Mouse (Mus musculus): ENCODE measurements around the gene Pdzd4. TPM values are rescaled to one million over a fixed set of nuclear protein-coding genes. Genes with fewer than 3 reads are reported as not detected.

Pdzd4 gene
- 1.5 TPM in 1 of 2 replicates, not detected in the other for total RNA-seq (2015; ENCODE audit: low replicate concordance)
- 0.28 TPM in 1 of 2 replicates, not detected in the other for total RNA-seq (2017; ENCODE audit: low replicate concordance)

DNA sequence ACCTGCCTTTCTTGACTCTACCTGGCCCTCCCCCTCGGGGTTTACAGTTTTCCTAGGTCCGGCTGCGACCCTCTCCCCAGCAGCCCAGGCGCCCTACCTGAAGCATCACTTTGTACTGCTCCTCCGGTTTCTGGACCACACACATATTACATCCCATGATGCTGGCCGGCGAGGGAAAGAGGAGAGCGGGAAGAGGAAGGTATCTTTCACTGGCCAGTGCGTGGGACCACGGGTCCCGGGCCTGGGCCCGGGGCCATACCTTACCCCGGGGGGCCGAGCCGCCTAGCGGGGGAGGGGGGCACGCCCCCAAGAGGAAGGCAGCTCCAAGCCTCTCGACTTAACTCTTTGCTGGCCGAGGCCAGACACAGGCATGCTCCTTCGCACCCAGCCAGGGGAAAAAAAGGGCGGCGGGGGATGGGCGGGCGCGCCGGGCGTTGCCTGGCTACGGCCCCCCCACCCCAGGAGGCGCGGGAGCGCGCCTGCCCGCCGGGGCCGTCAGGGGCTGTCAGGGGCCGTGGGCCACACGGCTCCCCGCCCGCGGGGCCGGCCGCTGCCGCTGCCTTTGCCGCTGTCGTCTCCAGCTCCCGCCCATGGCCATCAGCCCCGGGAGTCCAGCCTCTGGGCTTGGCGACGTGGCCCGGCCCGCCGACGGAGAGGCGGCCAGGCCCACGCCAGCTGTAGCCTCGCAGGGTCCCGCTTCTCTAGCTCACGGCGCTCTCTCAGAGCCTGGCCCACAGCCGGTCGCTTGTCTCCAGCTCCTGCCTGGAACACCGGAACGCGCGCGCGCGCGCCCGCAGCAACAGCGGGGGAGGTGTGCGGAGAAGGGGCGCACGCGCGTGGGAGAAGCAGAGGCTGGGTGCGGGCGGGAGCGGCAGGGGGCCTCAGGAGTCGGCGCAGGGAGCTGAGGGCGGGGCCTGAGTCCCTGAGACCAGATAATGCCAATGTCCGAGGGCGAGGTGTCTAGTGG, at the start of gene Pdzd4:
TSS of gene Pdzd4 (minus strand) at position 785 of the 967 bp plus-strand sequence.
- no peak for ATAC-seq (replicated peaks; ENCODE audit: low FRiP score, poor library complexity, severe bottlenecking)

DNA sequence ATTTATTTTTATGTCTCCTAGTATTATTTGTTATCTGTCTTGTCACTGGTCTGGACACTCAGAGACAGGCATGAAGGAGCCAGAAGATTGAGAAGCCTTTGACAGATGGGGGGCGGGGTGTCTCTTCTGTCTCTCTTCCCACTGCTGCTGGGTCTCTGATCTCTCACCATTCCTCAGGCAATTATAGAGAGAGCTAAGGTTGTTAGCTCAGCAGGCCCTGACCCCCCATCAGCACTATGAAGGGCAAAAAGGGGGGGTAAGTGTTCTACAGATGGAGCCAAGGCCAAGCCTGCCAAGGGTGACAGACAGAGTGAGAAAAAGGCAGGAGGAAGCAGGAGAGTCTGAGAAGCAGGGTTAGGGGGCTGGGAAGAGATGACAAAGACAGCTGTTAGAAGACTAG, 47.2 kb upstream of the Pdzd4 start:
- ATAC-seq (replicated peaks; ENCODE audit: low FRiP score, poor library complexity, severe bottlenecking), result no peak

DNA sequence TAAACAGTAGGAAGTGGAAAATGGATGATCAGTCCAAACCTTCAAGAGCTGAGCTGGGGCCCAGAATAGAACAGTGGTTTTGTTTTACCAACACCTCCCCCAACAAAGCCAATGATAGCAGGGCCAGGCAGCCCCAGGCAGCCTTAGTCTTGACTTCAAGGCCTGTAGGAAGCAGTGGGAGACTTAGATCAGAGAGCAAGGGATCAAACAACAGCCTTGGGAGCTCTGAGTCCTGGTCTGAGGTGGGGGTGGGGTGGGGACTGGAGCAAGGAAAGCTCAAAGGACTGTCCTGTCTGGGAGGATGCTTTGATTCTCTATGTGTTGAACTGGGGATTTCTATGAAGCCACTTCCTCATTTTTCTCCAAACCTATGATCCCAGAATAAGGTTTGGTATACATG, 46.7 kb upstream of the Pdzd4 start:
- no peak for ATAC-seq (replicated peaks; ENCODE audit: low FRiP score, poor library complexity, severe bottlenecking)

DNA sequence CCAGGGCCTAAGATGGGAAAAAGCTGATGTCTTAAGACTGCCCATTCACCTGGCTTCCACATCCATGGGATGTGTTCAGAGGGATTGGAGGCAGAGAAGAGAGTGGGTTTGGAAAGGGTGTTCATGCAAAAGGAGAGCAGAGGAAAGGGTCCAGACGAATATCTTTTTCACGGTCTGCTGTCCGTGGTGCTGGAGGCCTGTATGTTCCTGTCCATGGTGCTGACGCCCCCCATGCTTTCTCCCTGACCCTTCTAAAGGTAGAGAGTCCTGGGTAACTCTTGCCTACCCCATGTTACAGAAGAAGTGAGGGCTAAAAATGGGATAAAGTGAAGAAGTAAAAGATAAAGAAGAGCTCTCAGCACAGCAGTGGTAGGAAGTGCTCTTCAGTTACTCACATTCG, 44.6 kb upstream of the Pdzd4 start:
- no peak for ATAC-seq (replicated peaks; ENCODE audit: low FRiP score, poor library complexity, severe bottlenecking)

DNA sequence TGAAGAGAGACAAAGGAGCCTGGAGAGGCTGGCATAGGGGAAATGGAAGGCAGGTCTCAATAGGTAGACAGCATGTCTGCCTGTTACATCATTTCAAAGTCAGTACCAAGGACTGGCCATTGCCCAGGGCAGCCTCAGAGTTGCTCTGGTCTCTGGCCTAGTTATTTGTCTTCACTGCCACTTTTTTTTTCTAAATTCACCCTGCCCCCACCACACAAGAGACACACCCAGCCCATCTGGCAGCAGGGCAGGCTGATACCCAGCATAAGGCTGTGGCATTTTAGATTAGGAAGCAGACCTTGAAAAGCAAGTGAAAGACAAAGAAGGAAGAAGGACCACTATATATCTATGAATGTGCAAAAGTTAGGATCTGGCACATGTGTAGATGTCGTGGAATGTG, 43.1 kb upstream of the Pdzd4 start:
- peak; percentile 88 for ATAC-seq (replicated peaks; ENCODE audit: low FRiP score, poor library complexity, severe bottlenecking)

DNA sequence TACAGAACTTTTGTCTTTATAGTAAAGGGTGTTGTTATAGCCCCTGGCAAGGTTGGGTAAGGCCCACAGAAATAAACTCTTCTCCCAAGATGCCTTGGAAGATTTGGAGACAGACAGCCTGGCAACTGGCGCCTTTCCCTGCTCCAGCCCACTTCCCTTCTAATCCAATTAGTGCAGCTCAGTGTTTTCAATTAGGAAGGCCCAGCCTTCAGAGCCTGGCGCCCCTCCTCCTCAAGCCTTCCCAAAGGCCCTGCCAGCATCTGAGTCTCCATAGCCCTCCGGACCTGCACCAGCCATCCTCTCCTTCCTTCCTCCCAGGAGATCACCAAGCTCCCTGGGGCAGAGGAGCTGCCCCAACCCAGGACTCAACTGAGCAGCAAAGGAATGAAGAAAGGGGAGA, 42.5 kb upstream of the Pdzd4 start:
- peak; percentile 27; the same call in 1 of the 2 replicates for ATAC-seq (replicated peaks; ENCODE audit: low FRiP score, poor library complexity, severe bottlenecking)

DNA sequence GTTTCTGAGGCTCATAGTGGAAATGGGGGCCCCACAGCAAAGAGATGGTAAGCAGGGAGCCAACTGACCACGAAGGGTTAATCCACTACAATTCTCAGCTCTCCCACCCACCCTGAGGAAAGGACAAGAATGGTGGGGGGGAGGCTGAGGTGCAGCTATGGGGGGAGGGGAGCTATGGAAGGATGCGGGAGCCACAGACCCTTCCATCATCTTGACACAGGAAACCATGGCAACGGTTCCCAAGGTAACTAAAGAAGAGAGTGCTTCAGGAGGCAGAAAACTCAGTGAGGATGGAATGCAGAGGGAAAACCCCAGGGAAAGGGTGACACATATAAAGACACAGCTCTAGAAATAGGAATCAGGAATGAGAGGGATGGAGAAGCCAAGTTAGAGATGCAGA, 39.9 kb upstream of the Pdzd4 start:
- ATAC-seq (replicated peaks; ENCODE audit: low FRiP score, poor library complexity, severe bottlenecking), result no peak

DNA sequence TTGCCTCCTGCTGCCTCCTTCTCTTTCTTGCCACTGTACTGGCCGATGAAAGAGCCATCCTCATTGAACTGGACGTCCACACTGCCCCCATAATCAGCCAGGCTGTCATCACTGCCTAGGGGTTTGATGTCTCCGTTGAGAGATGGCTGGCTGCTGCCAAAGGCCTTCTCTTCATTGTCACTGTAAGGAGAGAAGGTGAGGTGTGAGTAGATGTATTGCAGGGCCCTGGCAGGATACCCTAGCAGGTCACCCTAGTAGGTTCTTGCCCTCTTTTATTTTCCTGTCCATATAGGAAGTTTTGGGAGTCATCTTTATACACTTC, 30.3 kb upstream of the Pdzd4 start:
- no peak for ATAC-seq (replicated peaks; ENCODE audit: low FRiP score, poor library complexity, severe bottlenecking)

DNA sequence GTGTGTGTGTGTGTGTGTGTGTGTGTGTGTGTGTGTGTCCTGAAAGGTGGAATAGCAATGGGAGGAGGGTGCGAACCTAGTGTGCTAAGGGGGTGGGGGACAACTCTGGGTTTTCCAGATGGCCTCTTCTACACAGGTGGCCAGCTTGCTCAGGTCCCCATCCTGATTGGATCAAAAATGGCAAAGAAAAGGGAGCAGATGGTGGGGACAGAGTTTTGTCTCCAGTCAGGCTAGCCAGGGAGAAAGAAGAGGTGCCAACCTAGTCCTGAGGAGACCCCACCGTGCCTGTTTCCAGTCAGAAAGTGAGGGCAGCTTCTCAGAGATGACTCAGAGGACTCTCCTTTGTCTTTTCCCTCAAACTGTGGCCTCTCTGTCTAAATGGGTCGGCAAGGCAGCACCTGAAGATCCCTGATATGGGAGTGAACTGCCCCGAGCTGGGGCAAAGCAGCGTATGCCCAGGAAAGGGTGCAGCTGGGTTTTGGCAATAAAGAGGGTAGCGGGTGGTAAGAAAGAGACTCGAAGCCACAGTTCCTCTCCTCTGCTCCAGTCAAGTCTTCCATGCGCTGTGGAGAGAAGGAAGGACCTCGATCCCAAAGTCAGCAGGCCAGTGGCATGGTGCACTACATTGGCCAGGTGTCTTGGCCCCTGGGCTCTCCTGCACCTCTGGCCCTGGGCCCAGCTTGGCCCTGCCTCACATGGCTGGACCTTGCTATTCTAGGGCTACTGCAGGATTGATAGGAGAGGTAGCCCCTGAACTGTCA, 29.7 kb upstream of the Pdzd4 start:
- no peak for ATAC-seq (replicated peaks; ENCODE audit: low FRiP score, poor library complexity, severe bottlenecking)

DNA sequence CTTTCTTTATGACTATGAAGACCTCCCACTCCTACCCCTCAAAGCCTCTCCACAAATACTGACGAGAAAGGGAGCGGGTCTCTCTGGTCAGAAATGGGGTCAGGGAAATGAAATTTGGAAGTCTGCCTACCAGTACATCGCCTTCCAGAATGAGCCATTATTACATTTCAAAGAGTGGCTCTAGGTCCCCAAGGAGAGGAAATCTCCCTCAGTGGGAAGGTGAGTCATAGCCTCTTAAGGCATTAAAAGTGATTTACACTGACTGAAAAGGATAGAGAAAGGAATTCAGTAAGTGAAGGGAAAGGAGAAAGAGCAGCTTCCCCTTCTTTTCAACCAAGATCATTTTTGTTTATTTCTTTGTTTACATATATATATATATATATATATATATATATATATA, 11.9 kb upstream of the Pdzd4 start:
- ATAC-seq (replicated peaks; ENCODE audit: low FRiP score, poor library complexity, severe bottlenecking), result no peak

DNA sequence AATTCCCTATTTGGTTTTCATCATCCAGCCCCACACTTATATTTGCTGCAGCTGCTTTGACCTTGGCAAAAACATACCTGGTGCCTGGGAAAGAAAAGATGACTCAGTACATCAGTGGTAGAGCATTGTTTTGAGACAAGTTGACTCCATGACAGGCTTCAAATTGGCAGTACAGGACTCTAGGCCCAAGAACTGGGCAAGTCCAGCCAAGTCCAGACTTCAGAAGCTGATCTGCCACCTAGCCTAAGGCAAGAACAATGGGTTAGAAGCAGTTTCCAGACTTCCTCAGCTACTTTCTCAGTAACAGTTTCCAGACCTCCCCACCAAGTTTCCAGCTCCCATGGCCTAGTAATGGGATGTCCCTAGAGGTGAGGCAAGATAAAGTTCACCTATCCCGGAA, 11.0 kb upstream of the Pdzd4 start:
- no peak for ATAC-seq (replicated peaks; ENCODE audit: low FRiP score, poor library complexity, severe bottlenecking)

DNA sequence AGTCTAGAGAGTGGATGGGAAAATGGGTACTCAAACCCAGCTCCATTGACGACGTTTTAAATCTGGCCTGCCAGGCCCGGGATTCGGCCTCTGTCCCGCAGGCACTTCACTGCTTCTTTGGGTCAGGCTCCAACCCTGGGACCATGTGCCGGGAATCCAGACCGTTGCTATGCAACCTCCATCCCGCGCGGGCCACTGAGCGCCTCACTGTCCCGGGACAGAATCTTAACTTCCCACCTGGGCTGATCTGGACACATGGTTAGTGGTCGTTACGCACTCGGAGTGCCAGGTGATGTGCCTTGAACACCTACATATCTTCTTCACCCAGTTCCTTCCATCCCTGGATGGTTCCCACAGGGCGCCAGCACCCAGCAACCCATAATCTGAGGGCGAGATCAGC, 1.0 kb downstream of the Pdzd4 start:
- ATAC-seq (replicated peaks; ENCODE audit: low FRiP score, poor library complexity, severe bottlenecking), result no peak

DNA sequence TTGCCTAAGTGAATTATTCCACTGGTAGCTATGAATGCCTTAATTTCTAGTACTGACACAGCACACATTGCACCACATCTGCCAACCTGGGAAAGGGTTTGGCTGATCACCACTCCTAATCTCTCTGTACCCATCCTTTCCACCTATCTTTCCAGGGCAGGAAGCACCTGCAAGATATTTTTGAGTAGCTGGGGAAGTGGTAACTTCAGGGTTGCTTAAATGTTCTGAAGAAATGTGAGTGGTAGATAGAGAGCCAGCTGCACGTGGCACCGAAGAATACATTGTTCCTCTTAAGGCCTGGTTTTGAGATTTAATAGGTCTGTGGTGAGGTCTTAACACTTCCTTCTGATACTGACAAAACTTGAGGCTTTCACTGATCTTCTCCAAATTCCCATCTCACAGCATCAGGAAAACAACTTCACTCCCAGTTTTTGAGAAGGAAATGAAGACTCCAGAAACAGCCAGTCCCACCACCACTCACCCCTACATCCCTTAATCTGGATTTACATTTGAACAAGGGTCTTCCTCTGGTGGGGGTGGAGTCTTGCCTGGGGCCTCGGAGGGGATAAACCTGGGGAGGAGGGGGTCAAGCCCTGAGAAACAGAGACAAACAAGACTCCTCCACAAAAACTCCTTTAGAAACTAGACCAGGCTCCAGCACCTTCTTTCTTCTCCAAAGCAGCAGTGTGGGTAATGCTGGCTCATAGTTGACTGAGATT, 8.0 kb downstream of the Pdzd4 start:
- ATAC-seq (replicated peaks; ENCODE audit: low FRiP score, poor library complexity, severe bottlenecking), result no peak

DNA sequence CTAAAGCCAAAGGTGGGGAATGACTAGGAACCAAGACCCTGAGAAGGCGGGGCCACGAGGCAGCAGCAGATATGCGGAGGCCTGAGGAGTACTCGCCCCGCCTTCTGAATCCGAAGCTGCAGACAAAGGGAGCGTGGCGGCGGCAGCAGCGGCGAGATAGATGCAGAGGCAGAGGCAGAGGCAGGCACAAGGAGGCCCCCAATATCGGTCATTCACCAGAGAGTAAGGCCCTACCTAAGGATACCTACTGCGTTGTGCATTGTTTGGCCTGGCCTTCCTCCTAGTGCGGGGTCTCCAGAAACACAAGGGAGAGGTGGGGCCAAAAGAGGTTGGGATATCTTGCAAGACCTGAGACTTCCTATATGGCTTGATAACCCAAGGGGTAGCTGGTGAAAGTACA, 9.7 kb downstream of the Pdzd4 start:
- ATAC-seq (replicated peaks; ENCODE audit: low FRiP score, poor library complexity, severe bottlenecking), result no peak

DNA sequence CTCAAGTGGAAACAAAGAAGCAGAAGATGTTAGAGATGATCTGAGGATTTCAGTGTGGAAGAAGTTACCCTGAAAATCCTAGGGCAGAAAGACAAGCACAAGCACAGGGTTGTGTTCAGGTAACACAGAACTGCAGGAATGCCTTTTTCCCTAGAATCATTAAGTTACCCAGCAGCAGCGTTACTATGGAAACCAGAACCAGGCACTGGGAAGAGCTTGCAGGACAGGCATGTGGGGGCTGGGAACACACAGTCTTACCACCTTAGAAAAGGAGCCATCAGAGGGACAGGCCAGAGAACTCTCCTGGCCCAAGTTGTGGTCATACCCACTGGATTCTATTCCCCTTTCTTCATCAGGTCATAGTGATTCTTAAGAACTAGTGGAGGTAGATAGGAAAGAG, 19.0 kb downstream of the Pdzd4 start:
- no peak for ATAC-seq (replicated peaks; ENCODE audit: low FRiP score, poor library complexity, severe bottlenecking)

DNA sequence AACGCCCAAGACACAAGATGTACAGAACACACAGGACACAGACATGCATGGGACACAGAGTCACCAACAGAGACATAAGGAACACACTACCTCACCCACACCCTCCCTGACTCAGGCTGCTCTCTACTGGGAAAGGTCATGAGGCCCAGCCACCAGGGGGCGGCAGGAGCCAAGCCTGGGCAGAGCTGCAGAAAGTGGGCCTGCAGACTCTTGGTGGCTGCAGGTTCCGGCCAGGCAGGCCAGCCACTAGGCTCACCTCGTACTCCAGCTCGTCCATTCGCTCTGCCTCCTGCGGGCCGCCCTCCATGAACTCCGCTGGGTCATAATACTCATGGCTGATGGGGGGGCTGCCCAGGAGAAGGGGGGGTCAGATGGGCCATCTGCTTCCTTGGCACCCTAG, 26.3 kb downstream of the Pdzd4 start:
- ATAC-seq (replicated peaks; ENCODE audit: low FRiP score, poor library complexity, severe bottlenecking), result peak; percentile 77

DNA sequence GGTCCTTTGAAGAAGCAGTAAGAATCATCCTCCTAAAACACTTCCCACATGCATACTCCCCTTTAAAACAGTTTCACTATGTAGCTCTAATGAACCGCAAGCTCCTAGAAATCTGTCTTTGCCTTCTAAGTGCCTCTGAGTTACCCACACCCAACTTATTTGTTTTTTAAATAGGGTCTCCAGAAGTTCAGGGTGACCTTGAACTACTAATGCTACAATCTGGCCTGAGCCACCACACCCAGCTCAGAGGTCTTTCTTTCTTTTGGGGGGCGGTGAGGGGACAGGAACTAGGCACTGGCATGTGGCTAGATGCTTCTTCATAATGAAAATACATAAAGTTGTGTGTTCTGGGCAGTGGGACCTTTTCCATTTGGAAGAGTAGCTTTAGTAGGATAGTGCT, 27.3 kb downstream of the Pdzd4 start:
- ATAC-seq (replicated peaks; ENCODE audit: low FRiP score, poor library complexity, severe bottlenecking), result no peak

DNA sequence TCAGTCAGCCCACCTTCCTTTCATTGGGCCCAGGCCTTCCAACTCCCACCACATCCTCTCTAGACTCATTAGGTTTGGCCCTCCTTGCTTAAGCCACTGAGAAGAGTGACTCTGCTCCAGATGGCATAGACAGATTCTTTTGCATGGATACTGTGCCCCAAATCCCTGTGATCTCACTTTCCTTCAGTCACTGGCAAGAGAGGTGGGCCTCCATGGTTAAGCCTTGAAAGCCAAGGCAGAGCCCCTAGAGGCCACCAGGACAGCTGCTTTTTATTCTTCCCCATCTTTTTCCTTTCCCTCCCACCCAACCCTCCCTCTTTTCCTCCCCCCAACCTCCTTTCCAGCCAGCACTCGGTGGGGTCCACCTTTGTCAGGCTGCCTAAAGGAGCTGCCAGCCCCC, 31.3 kb downstream of the Pdzd4 start:
- ATAC-seq (replicated peaks; ENCODE audit: low FRiP score, poor library complexity, severe bottlenecking), result no peak

DNA sequence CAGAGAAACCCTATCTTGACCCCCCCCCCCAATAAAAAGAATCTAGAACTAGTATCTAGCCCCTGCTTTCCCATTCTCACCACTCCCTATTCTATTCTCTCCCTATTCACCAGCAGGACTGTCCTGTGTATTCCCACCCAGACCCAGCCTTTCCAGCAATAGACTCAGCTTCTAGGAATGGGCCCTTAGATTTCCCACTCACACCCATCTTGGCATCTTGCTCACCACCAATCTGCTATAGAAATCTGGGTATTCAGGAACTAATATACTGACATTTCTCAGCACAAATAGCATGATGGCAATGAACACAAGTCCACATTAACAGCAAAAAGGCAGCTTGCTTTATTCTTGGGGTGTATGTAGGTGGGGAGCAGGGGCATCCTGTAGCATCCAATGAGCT, 31.7 kb downstream of the Pdzd4 start:
- no peak for ATAC-seq (replicated peaks; ENCODE audit: low FRiP score, poor library complexity, severe bottlenecking)

DNA sequence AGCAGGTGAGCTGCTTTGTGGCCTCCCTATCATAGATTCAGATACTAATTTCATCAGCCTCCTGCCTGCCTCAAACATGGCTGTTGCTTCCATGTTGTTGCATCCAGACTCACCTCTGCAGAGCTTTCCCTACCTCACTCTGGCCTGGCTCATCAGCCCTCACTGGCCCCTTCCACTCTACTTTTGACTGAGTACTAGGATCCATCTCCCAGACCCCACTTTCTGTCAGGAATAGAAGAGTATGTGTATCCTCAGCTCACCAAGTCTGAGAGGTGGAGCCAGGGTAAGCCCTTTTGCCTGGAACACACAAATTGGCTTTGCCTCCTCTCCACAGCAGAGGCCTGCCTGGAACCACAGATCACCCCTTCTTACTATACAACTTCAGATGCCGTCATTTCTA, 36.3 kb downstream of the Pdzd4 start:
- ATAC-seq (replicated peaks; ENCODE audit: low FRiP score, poor library complexity, severe bottlenecking), result no peak

DNA sequence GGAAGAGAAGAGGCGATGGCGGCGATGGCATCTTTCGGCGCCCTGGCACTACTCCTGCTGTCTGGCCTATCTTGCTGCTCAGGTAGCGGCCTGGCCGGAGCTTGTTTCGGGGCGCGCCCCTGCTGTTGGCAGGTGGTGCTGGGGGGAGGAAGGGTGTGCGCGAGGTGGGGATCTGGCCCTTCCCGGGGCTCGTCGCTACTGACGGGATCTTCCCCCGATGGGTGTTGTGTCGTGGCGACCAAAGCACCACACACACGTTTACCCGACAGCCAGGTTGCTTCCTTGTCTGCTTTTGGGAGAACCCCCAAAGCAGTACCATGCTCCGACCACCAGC, 37.6 kb downstream of the Pdzd4 start:
- ATAC-seq (replicated peaks; ENCODE audit: low FRiP score, poor library complexity, severe bottlenecking), result peak; percentile 46
